Mouse (Mus musculus): ENCODE data around the gene Nup210. TPM values are rescaled to one million over a fixed set of nuclear protein-coding genes. Genes with fewer than 3 reads are reported as not detected.

Nup210 gene
- polyA plus RNA-seq, 2 experiments = 12.6 to 18.9 TPM

- ATAC-seq (ENCODE audit: low FRiP score, low read depth) = 0 out of 2 replicates have a peak, but pooled peaks have one; percentile 2
Observed at GRCm38 (mm10) chr6:91117149-91117548, 520 bp upstream of the Nup210 start.

DNA sequence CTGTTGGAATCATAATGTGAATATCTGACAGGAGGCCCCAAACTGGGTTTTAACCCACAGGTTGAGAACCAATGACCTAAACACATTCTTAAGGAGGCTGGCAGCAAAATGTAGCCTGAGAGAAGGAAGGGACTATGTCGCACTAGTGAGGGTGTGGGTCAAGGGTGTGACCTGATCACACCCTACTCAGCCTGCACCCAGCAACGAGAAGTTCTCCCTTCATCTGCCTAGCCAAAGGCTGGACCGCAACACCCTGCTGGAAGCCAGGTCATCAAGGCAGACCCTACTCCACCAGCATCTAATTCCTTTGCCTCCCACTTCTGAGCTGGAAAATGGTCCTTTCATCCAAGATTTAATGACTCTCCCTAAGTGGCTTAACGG lies 776 bp downstream of the Nup210 start:
- Histone ChIP-seq H3K9ac (ENCODE audit: low read depth, low read length, severe bottlenecking) (peak overlapping the region; percentile 52; the same call in 1 of the 2 replicates), H3K4me1 (ENCODE audit: control insufficient read depth, insufficient read depth, low read length) (peaks cover 3% of the 10 kb centered on the region; the same call in 1 of the 2 replicates), H3K9me3 (ENCODE audit: control insufficient read depth, low read length) (no peaks in the 10 kb centered on the region), H3K4me3 (replicated peaks; ENCODE audit: low read length) (peak overlapping the region; percentile 59), H3K4me2 (replicated peaks; ENCODE audit: low read depth, low read length, severe bottlenecking) (peak overlapping the region; percentile 99), H3K36me3 (ENCODE audit: control insufficient read depth, insufficient read depth, low read length) (no peaks in the 10 kb centered on the region), H3K27me3 (ENCODE audit: control insufficient read depth, insufficient read depth, low read length) (no peaks in the 10 kb centered on the region; the same call in none of the 2 replicates), H3K27ac (replicated peaks; ENCODE audit: low read depth, low read length) (no peak overlapping the region)
- 22% methylated on average over 4 of the region's 4 CpGs for WGBS
- ATAC-seq (ENCODE audit: low FRiP score, low read depth) (no peak), DNase-seq (ENCODE audit: low spot score) (no peak)
- no peak for TF ChIP-seq POLR2A (IDR thresholded peaks at IDR 0.05; ENCODE audit: borderline replicate concordance, extremely low read depth, insufficient read depth, insufficient read length)

More at GRCm38 (mm10) chr6:91117149-91117548, 520 bp upstream of the Nup210 start:
- Histone ChIP-seq H3K9ac (ENCODE audit: low read depth, low read length, severe bottlenecking) (peak overlapping the region; percentile 52; the same call in 1 of the 2 replicates), H3K36me3 (ENCODE audit: control insufficient read depth, insufficient read depth, low read length) (no peaks in the 10 kb centered on the region), H3K27me3 (ENCODE audit: control insufficient read depth, insufficient read depth, low read length) (no peaks in the 10 kb centered on the region; the same call in none of the 2 replicates), H3K27ac (replicated peaks; ENCODE audit: low read depth, low read length) (no peak overlapping the region), H3K4me3 (replicated peaks; ENCODE audit: low read length) (peak overlapping the region; percentile 59), H3K9me3 (ENCODE audit: control insufficient read depth, low read length) (no peaks in the 10 kb centered on the region), H3K4me2 (replicated peaks; ENCODE audit: low read depth, low read length, severe bottlenecking) (peak overlapping the region; percentile 99), H3K4me1 (ENCODE audit: control insufficient read depth, insufficient read depth, low read length) (peaks cover 3% of the 10 kb centered on the region; the same call in 1 of the 2 replicates)
- TF ChIP-seq POLR2A (IDR thresholded peaks at IDR 0.05; ENCODE audit: borderline replicate concordance, extremely low read depth, insufficient read depth, insufficient read length) = no peak
- WGBS = 2% methylated on average over 9 of the region's 9 CpGs
- DNase-seq (ENCODE audit: low spot score) = no peak

DNA sequence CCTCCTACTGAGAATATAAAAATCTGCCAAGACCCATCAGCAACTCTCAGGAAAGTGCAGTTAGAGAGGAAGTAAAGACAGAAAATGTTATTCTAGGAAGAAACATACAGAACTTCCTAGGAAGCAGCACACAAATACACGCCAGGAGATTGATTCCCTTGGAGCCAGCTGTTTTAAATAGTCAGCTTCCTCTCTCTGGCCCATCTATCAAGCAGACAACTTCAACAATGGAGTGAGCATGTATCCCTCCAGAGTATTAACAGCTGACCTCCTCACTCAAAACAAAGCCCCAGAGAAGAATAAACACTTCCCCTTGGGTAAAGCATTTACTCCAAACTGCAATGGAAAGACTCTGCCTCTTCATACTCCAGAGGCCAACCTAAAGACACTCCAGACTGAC lies 1.5 kb downstream of the Nup210 start:
- H3K4me2 ChIP-seq (replicated peaks; ENCODE audit: low read depth, low read length, severe bottlenecking) = no peak overlapping the region
- H3K36me3 ChIP-seq (ENCODE audit: control insufficient read depth, insufficient read depth, low read length) = no peaks in the 10 kb centered on the region
- H3K4me3 ChIP-seq (replicated peaks; ENCODE audit: low read length) = no peak overlapping the region
- no peaks in the 10 kb centered on the region for H3K9me3 ChIP-seq (ENCODE audit: control insufficient read depth, low read length)
- TF ChIP-seq POLR2A (IDR thresholded peaks at IDR 0.05; ENCODE audit: borderline replicate concordance, extremely low read depth, insufficient read depth, insufficient read length) = no peak
- H3K9ac ChIP-seq (ENCODE audit: low read depth, low read length, severe bottlenecking) = no peak overlapping the region
- H3K27ac ChIP-seq (replicated peaks; ENCODE audit: low read depth, low read length) = no peak overlapping the region
- ATAC-seq (ENCODE audit: low FRiP score, low read depth) (no peak), DNase-seq (ENCODE audit: low spot score) (no peak)
- peaks cover 3% of the 10 kb centered on the region; the same call in 1 of the 2 replicates for H3K4me1 ChIP-seq (ENCODE audit: control insufficient read depth, insufficient read depth, low read length)
- 26% methylated on average over 1 of the region's 1 CpGs for WGBS
- no peaks in the 10 kb centered on the region; the same call in none of the 2 replicates for H3K27me3 ChIP-seq (ENCODE audit: control insufficient read depth, insufficient read depth, low read length)

- no peak for DNase-seq (ENCODE audit: low spot score)
- 32% methylated on average over 2 of the region's 2 CpGs for WGBS
- no peaks in the 10 kb centered on the region for H3K36me3 ChIP-seq (ENCODE audit: control insufficient read depth, insufficient read depth, low read length)
- H3K9me3 ChIP-seq (ENCODE audit: control insufficient read depth, low read length) = no peaks in the 10 kb centered on the region
- H3K4me1 ChIP-seq (ENCODE audit: control insufficient read depth, insufficient read depth, low read length) = peaks cover 3% of the 10 kb centered on the region; the same call in 1 of the 2 replicates
- no peaks in the 10 kb centered on the region; the same call in none of the 2 replicates for H3K27me3 ChIP-seq (ENCODE audit: control insufficient read depth, insufficient read depth, low read length)
- no peak overlapping the region for H3K4me2 ChIP-seq (replicated peaks; ENCODE audit: low read depth, low read length, severe bottlenecking)
- H3K4me3 ChIP-seq (replicated peaks; ENCODE audit: low read length) = no peak overlapping the region
- ATAC-seq (ENCODE audit: low FRiP score, low read depth) = no peak
- no peak for TF ChIP-seq POLR2A (IDR thresholded peaks at IDR 0.05; ENCODE audit: borderline replicate concordance, extremely low read depth, insufficient read depth, insufficient read length)
- H3K9ac ChIP-seq (ENCODE audit: low read depth, low read length, severe bottlenecking) = no peak overlapping the region
- H3K27ac ChIP-seq (replicated peaks; ENCODE audit: low read depth, low read length) = no peak overlapping the region
Observed at GRCm38 (mm10) chr6:91114716-91115115, 1.9 kb downstream of the Nup210 start.

DNA sequence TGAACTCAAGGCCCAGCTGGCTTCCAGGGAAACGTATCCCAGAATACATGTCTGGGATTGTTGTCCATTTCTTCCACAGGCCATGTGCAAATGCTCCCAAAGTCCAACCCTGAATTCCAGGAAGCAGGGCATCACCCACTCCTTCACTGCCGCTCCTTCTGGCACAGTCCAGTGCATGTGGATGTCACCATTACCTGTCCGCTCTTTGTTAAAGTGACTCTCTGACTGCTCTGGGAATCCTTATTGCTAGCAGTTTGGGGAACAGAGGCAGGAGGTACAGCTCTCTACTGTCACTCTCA lies 4.7 kb downstream of the Nup210 start:
- Histone ChIP-seq H3K9me3 (ENCODE audit: control insufficient read depth, low read length) (no peaks in the 10 kb centered on the region), H3K4me2 (replicated peaks; ENCODE audit: low read depth, low read length, severe bottlenecking) (no peak overlapping the region), H3K36me3 (ENCODE audit: control insufficient read depth, insufficient read depth, low read length) (no peaks in the 10 kb centered on the region), H3K4me1 (ENCODE audit: control insufficient read depth, insufficient read depth, low read length) (no peaks in the 10 kb centered on the region), H3K27ac (replicated peaks; ENCODE audit: low read depth, low read length) (no peak overlapping the region), H3K27me3 (ENCODE audit: control insufficient read depth, insufficient read depth, low read length) (no peaks in the 10 kb centered on the region; the same call in none of the 2 replicates), H3K9ac (ENCODE audit: low read depth, low read length, severe bottlenecking) (no peak overlapping the region), H3K4me3 (replicated peaks; ENCODE audit: low read length) (no peak overlapping the region)
- no peak for TF ChIP-seq POLR2A (IDR thresholded peaks at IDR 0.05; ENCODE audit: borderline replicate concordance, extremely low read depth, insufficient read depth, insufficient read length)
- 92% methylated on average over 3 of the region's 3 CpGs for WGBS
- DNase-seq (ENCODE audit: low spot score) (no peak), ATAC-seq (ENCODE audit: low FRiP score, low read depth) (no peak)

All from limb, embryonic 14.5 days (tissue).